ENCODE assay signal across 27 mouse cellular contexts in the genomic region with DNA sequence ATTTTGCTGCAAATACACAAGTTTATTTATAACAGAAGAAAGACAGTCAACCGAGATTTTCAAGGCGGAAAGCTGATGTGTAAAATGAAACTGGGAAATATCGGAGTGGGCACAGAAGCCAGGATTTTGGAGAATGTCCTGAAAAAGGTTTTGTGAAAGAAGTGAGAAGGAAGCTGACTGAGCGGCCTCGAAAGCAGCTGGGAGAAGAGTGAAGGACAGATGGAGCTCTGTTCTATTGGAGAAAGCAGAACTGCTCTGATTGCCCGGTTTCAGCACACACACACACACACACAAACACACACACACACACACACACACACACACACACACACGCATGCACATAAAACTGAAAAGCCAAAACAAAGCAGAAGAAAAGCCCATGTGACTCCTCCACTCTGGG.
DNase-seq lines count a peak whose midpoint lies in the region; ATAC-seq and TF ChIP-seq lines count a peak whose summit lies in the region.
"Had no signal": no experiment of that assay in that cellular context is flagged by ENCODE, and none has a peak within 500 bp of the region (broad histone marks: within the 10 kb centered on the region; RNA-seq: fewer than 3 reads in every experiment).

No protein-coding gene starts in this region.

- peak overlapping the region; percentile 56 for H3K27ac ChIP-seq in forebrain, embryonic 15.5 days (replicated peaks)
- H3K27ac ChIP-seq in forebrain, embryonic 14.5 days (ENCODE audit: low read depth, low read length) = no peak overlapping the region
- peak overlapping the region; percentile 28; the same call in 1 of the 2 replicates for H3K27ac ChIP-seq in layer of hippocampus, adult 2 months
- H3K27ac ChIP-seq: embryonic facial prominence, embryonic 12.5 days; embryonic facial prominence, embryonic 15.5 days; gastrocnemius, adult 2 months; heart, embryonic 15.5 days; hindbrain, embryonic 10.5 days; hindbrain, embryonic 13.5 days had no signal

- no peaks in the 10 kb centered on the region for H3K27me3 ChIP-seq in forebrain, embryonic 15.5 days
- H3K27me3 ChIP-seq in forebrain, embryonic 14.5 days (replicated peaks; ENCODE audit: control insufficient read depth, insufficient read depth, low read length) = no peaks in the 10 kb centered on the region
- H3K27me3 ChIP-seq: embryonic facial prominence, embryonic 12.5 days; embryonic facial prominence, embryonic 15.5 days; heart, embryonic 12.5 days; heart, embryonic 15.5 days; hindbrain, embryonic 13.5 days; Patski had no signal

- no peak for DNase-seq in forebrain, embryonic 14.5 days (ENCODE audit: low spot score)
- DNase-seq in layer of hippocampus, adult 2 months (ENCODE audit: low spot score in 2 of 2) = no peak
- no peak for DNase-seq in layer of hippocampus, postnatal 36 days
- DNase-seq in right cerebral cortex, postnatal 10 days (ENCODE audit: low spot score in 2 of 2) = peak; percentile 55 to 66
- DNase-seq in right cerebral cortex, postnatal 36 days (ENCODE audit: low spot score in 2 of 2) = no peak
- DNase-seq in ovary, adult 18-20 months (ENCODE audit: low spot score) = no peak
- DNase-seq: adrenal gland, postnatal 10 days; adrenal gland, postnatal 36 days; cerebellum, adult 11 months; cerebellum, adult 2 months; cerebellum, adult 9-11 months; cerebellum, postnatal 25 days; gastrocnemius, adult 2 months; gastrocnemius, postnatal 14 days; heart, adult 18-20 months; heart, postnatal 10 days; heart, postnatal 36 days had no signal

- no peak overlapping the region for H3K4me3 ChIP-seq in forebrain, embryonic 15.5 days
- no peak overlapping the region for H3K4me3 ChIP-seq in forebrain, embryonic 14.5 days (ENCODE audit: low read depth, low read length)
- no peak overlapping the region for H3K4me3 ChIP-seq in layer of hippocampus, adult 2 months
- H3K4me3 ChIP-seq: embryonic facial prominence, embryonic 12.5 days; embryonic facial prominence, embryonic 15.5 days; gastrocnemius, adult 2 months; heart, embryonic 12.5 days; heart, embryonic 15.5 days; hindbrain, embryonic 10.5 days; hindbrain, embryonic 13.5 days had no signal

- no peak for TF ChIP-seq CTCF in layer of hippocampus, adult 2 months (conservative IDR thresholded peaks at IDR 0.05)

- no peaks in the 10 kb centered on the region for H3K9me3 ChIP-seq in forebrain, embryonic 15.5 days
- no peaks in the 10 kb centered on the region for H3K9me3 ChIP-seq in forebrain, embryonic 14.5 days (replicated peaks; ENCODE audit: control insufficient read depth, low read length)
- H3K9me3 ChIP-seq: embryonic facial prominence, embryonic 12.5 days; embryonic facial prominence, embryonic 15.5 days; heart, embryonic 12.5 days; heart, embryonic 15.5 days; hindbrain, embryonic 10.5 days; hindbrain, embryonic 13.5 days had no signal

- H3K9ac ChIP-seq in forebrain, embryonic 15.5 days (replicated peaks) = no peak overlapping the region
- no peak overlapping the region for H3K9ac ChIP-seq in forebrain, embryonic 14.5 days (ENCODE audit: low read length)
- H3K9ac ChIP-seq: embryonic facial prominence, embryonic 12.5 days; embryonic facial prominence, embryonic 15.5 days; heart, embryonic 12.5 days; heart, embryonic 15.5 days; hindbrain, embryonic 13.5 days had no signal

- H3K4me2 ChIP-seq in forebrain, embryonic 15.5 days (replicated peaks) = no peak overlapping the region
- no peak overlapping the region for H3K4me2 ChIP-seq in forebrain, embryonic 14.5 days (ENCODE audit: low read length)
- H3K4me2 ChIP-seq: embryonic facial prominence, embryonic 12.5 days; embryonic facial prominence, embryonic 15.5 days; heart, embryonic 12.5 days; heart, embryonic 15.5 days; hindbrain, embryonic 13.5 days had no signal

- no peak for ATAC-seq in forebrain, embryonic 15.5 days (replicated peaks)
- no peak for ATAC-seq in forebrain, embryonic 14.5 days
- no peak for ATAC-seq in granulocyte monocyte progenitor cell, adult 5-6 weeks (replicated peaks; ENCODE audit: poor library complexity, severe bottlenecking)
- ATAC-seq: hindbrain, embryonic 16.5 days; Patski had no signal

- no peaks in the 10 kb centered on the region for H3K36me3 ChIP-seq in forebrain, embryonic 15.5 days
- H3K36me3 ChIP-seq in forebrain, embryonic 14.5 days (ENCODE audit: control insufficient read depth, insufficient read depth, low read length) = no peaks in the 10 kb centered on the region
- H3K36me3 ChIP-seq: embryonic facial prominence, embryonic 12.5 days; embryonic facial prominence, embryonic 15.5 days; heart, embryonic 12.5 days; heart, embryonic 15.5 days; hindbrain, embryonic 10.5 days; hindbrain, embryonic 13.5 days had no signal

- H3K4me1 ChIP-seq in forebrain, embryonic 15.5 days = 0 out of 2 replicates have a peak, but pooled peaks cover 4% of the 10 kb centered on the region
- no peaks in the 10 kb centered on the region for H3K4me1 ChIP-seq in forebrain, embryonic 14.5 days (ENCODE audit: control insufficient read depth, insufficient read depth, low read length)
- H3K4me1 ChIP-seq: embryonic facial prominence, embryonic 12.5 days; embryonic facial prominence, embryonic 15.5 days; heart, embryonic 12.5 days; heart, embryonic 15.5 days had no signal

- WGBS in forebrain, embryonic 15.5 days = 69% methylated on average over 7 of the region's 7 CpGs
- WGBS in forebrain, embryonic 14.5 days = 81% methylated on average over 7 of the region's 7 CpGs

Comparison
In these comparisons a context has a peak if more than half of its experiments do, and no peak if none do; other contexts are left out.
1. DNase-seq: peak in right cerebral cortex, postnatal 10 days (2 of 2); none in forebrain, embryonic 14.5 days (single experiment), layer of hippocampus, adult 2 months (0 of 2), layer of hippocampus, postnatal 36 days (0 of 2), right cerebral cortex, postnatal 36 days (0 of 2) and ovary, adult 18-20 months (single experiment).